Mouse (Mus musculus): ENCODE measurements around the gene Mgat5. TPM values are rescaled to one million over a fixed set of nuclear protein-coding genes. Genes with fewer than 3 reads are reported as not detected.

Mgat5 gene
- polyA plus RNA-seq, 1 experiment from 2014 or later = 13.1 TPM

GRCm38 (mm10) chr1:127422565-127422964 is 217.8 kb downstream of the Mgat5 start:
- Histone ChIP-seq H3K36me3 (ENCODE audit: control insufficient read depth, insufficient read depth, low read length) (no peaks in the 10 kb centered on the region), H3K27me3 (replicated peaks; ENCODE audit: control insufficient read depth, insufficient read depth, low read length) (no peaks in the 10 kb centered on the region), H3K4me1 (ENCODE audit: control insufficient read depth, insufficient read depth, low read depth, low read length) (peaks cover 7% of the 10 kb centered on the region), H3K4me2 (ENCODE audit: low read length) (no peak overlapping the region), H3K9me3 (ENCODE audit: control insufficient read depth, low read length) (no peaks in the 10 kb centered on the region), H3K9ac (ENCODE audit: low read depth, low read length) (no peak overlapping the region), H3K27ac (ENCODE audit: low read depth, low read length) (no peak overlapping the region), H3K4me3 (ENCODE audit: low read length) (no peak overlapping the region)
- 67% methylated on average over 4 of the region's 4 CpGs for WGBS
- no peak for ATAC-seq

GRCm38 (mm10) chr1:127425021-127425532 is 220.3 kb downstream of the Mgat5 start:
- Histone ChIP-seq H3K36me3 (ENCODE audit: control insufficient read depth, insufficient read depth, low read length) (no peaks in the 10 kb centered on the region), H3K27ac (ENCODE audit: low read depth, low read length) (no peak overlapping the region), H3K4me3 (ENCODE audit: low read length) (no peak overlapping the region), H3K4me1 (ENCODE audit: control insufficient read depth, insufficient read depth, low read depth, low read length) (peaks cover 7% of the 10 kb centered on the region), H3K9me3 (ENCODE audit: control insufficient read depth, low read length) (no peaks in the 10 kb centered on the region), H3K9ac (ENCODE audit: low read depth, low read length) (no peak overlapping the region), H3K27me3 (replicated peaks; ENCODE audit: control insufficient read depth, insufficient read depth, low read length) (no peaks in the 10 kb centered on the region), H3K4me2 (ENCODE audit: low read length) (no peak overlapping the region)
- ATAC-seq = peak; percentile 46; the same call in 1 of the 2 replicates
- WGBS = 40% methylated on average over 6 of the region's 6 CpGs

- Histone ChIP-seq H3K9ac (ENCODE audit: low read depth, low read length) (no peak overlapping the region), H3K27me3 (replicated peaks; ENCODE audit: control insufficient read depth, insufficient read depth, low read length) (no peaks in the 10 kb centered on the region), H3K4me2 (ENCODE audit: low read length) (no peak overlapping the region), H3K4me1 (ENCODE audit: control insufficient read depth, insufficient read depth, low read depth, low read length) (peaks cover 4% of the 10 kb centered on the region; the same call in 1 of the 2 replicates), H3K4me3 (ENCODE audit: low read length) (no peak overlapping the region), H3K27ac (ENCODE audit: low read depth, low read length) (no peak overlapping the region), H3K36me3 (ENCODE audit: control insufficient read depth, insufficient read depth, low read length) (no peaks in the 10 kb centered on the region), H3K9me3 (ENCODE audit: control insufficient read depth, low read length) (no peaks in the 10 kb centered on the region)
- ATAC-seq = peak; percentile 38; the same call in 1 of the 2 replicates
- WGBS = 73% methylated on average over 7 of the region's 7 CpGs
Observed at GRCm38 (mm10) chr1:127430290-127430689, 225.5 kb downstream of the Mgat5 start.

- Histone ChIP-seq H3K4me1 (ENCODE audit: control insufficient read depth, insufficient read depth, low read depth, low read length) (peaks cover 4% of the 10 kb centered on the region; the same call in 1 of the 2 replicates), H3K4me2 (ENCODE audit: low read length) (no peak overlapping the region), H3K27ac (ENCODE audit: low read depth, low read length) (no peak overlapping the region), H3K27me3 (replicated peaks; ENCODE audit: control insufficient read depth, insufficient read depth, low read length) (no peaks in the 10 kb centered on the region), H3K36me3 (ENCODE audit: control insufficient read depth, insufficient read depth, low read length) (no peaks in the 10 kb centered on the region), H3K9ac (ENCODE audit: low read depth, low read length) (no peak overlapping the region), H3K4me3 (ENCODE audit: low read length) (no peak overlapping the region), H3K9me3 (ENCODE audit: control insufficient read depth, low read length) (no peaks in the 10 kb centered on the region)
- WGBS = 78% methylated on average over 4 of the region's 4 CpGs
- ATAC-seq = no peak
Observed at GRCm38 (mm10) chr1:127434829-127435228, 230.0 kb downstream of the Mgat5 start.

GRCm38 (mm10) chr1:127437091-127437490 is 232.3 kb downstream of the Mgat5 start:
- Histone ChIP-seq H3K36me3 (ENCODE audit: control insufficient read depth, insufficient read depth, low read length) (no peaks in the 10 kb centered on the region), H3K9me3 (ENCODE audit: control insufficient read depth, low read length) (no peaks in the 10 kb centered on the region), H3K27me3 (replicated peaks; ENCODE audit: control insufficient read depth, insufficient read depth, low read length) (no peaks in the 10 kb centered on the region), H3K4me3 (ENCODE audit: low read length) (no peak overlapping the region), H3K4me2 (ENCODE audit: low read length) (no peak overlapping the region), H3K27ac (ENCODE audit: low read depth, low read length) (no peak overlapping the region), H3K4me1 (ENCODE audit: control insufficient read depth, insufficient read depth, low read depth, low read length) (peaks cover 2% of the 10 kb centered on the region; the same call in 1 of the 2 replicates), H3K9ac (ENCODE audit: low read depth, low read length) (no peak overlapping the region)
- 89% methylated on average over 6 of the region's 6 CpGs for WGBS
- ATAC-seq = no peak

GRCm38 (mm10) chr1:127439452-127439891 is 234.7 kb downstream of the Mgat5 start:
- ATAC-seq = no peak
- no peaks in the 10 kb centered on the region for H3K36me3 ChIP-seq (ENCODE audit: control insufficient read depth, insufficient read depth, low read length)
- no peaks in the 10 kb centered on the region for H3K4me1 ChIP-seq (ENCODE audit: control insufficient read depth, insufficient read depth, low read depth, low read length)
- H3K4me3 ChIP-seq (ENCODE audit: low read length) = no peak overlapping the region
- WGBS = 80% methylated on average over 9 of the region's 9 CpGs
- H3K27ac ChIP-seq (ENCODE audit: low read depth, low read length) = no peak overlapping the region
- no peak overlapping the region for H3K9ac ChIP-seq (ENCODE audit: low read depth, low read length)
- no peaks in the 10 kb centered on the region for H3K27me3 ChIP-seq (replicated peaks; ENCODE audit: control insufficient read depth, insufficient read depth, low read length)
- no peaks in the 10 kb centered on the region for H3K9me3 ChIP-seq (ENCODE audit: control insufficient read depth, low read length)
- no peak overlapping the region for H3K4me2 ChIP-seq (ENCODE audit: low read length)

- ATAC-seq = no peak
- 89% methylated on average over 1 of the region's 1 CpGs for WGBS
Observed at GRCm38 (mm10) chr1:127441007-127441406, 236.2 kb downstream of the Mgat5 start.

GRCm38 (mm10) chr1:127441736-127442135 is 236.9 kb downstream of the Mgat5 start:
- H3K27me3 ChIP-seq (replicated peaks; ENCODE audit: control insufficient read depth, insufficient read depth, low read length) = no peaks in the 10 kb centered on the region
- H3K4me3 ChIP-seq (ENCODE audit: low read length) = no peak overlapping the region
- no peaks in the 10 kb centered on the region for H3K9me3 ChIP-seq (ENCODE audit: control insufficient read depth, low read length)
- H3K4me2 ChIP-seq (ENCODE audit: low read length) = no peak overlapping the region
- H3K27ac ChIP-seq (ENCODE audit: low read depth, low read length) = no peak overlapping the region
- H3K4me1 ChIP-seq (ENCODE audit: control insufficient read depth, insufficient read depth, low read depth, low read length) = no peaks in the 10 kb centered on the region
- ATAC-seq = no peak
- 0 out of 2 replicates have a peak, but pooled peaks cover 2% of the 10 kb centered on the region for H3K36me3 ChIP-seq (ENCODE audit: control insufficient read depth, insufficient read depth, low read length)
- WGBS = 80% methylated on average over 3 of the region's 3 CpGs
- no peak overlapping the region for H3K9ac ChIP-seq (ENCODE audit: low read depth, low read length)

More at GRCm38 (mm10) chr1:127441007-127441406, 236.2 kb downstream of the Mgat5 start:
- Histone ChIP-seq H3K9ac (ENCODE audit: low read depth, low read length) (no peak overlapping the region), H3K27me3 (replicated peaks; ENCODE audit: control insufficient read depth, insufficient read depth, low read length) (no peaks in the 10 kb centered on the region), H3K27ac (ENCODE audit: low read depth, low read length) (no peak overlapping the region), H3K4me1 (ENCODE audit: control insufficient read depth, insufficient read depth, low read depth, low read length) (no peaks in the 10 kb centered on the region), H3K9me3 (ENCODE audit: control insufficient read depth, low read length) (no peaks in the 10 kb centered on the region), H3K4me3 (ENCODE audit: low read length) (no peak overlapping the region), H3K36me3 (ENCODE audit: control insufficient read depth, insufficient read depth, low read length) (no peaks in the 10 kb centered on the region), H3K4me2 (ENCODE audit: low read length) (no peak overlapping the region)

GRCm38 (mm10) chr1:127442880-127443877 is 238.4 kb downstream of the Mgat5 start:
- H3K9me3 ChIP-seq (ENCODE audit: control insufficient read depth, low read length) = no peaks in the 10 kb centered on the region
- WGBS = 34% methylated on average over 14 of the region's 14 CpGs

More at GRCm38 (mm10) chr1:127442880-127443877, 238.4 kb downstream of the Mgat5 start:
- Histone ChIP-seq H3K9ac (ENCODE audit: low read depth, low read length) (no peak overlapping the region), H3K4me3 (ENCODE audit: low read length) (no peak overlapping the region), H3K4me1 (ENCODE audit: control insufficient read depth, insufficient read depth, low read depth, low read length) (no peaks in the 10 kb centered on the region), H3K4me2 (ENCODE audit: low read length) (no peak overlapping the region), H3K36me3 (ENCODE audit: control insufficient read depth, insufficient read depth, low read length) (peaks cover 10% of the 10 kb centered on the region), H3K27ac (ENCODE audit: low read depth, low read length) (no peak overlapping the region), H3K27me3 (replicated peaks; ENCODE audit: control insufficient read depth, insufficient read depth, low read length) (no peaks in the 10 kb centered on the region)
- ATAC-seq = 0 out of 2 replicates have a peak, but pooled peaks have one; percentile 28
